Mouse (Mus musculus) limb, embryonic 11.5 days (tissue): ENCODE results near the gene Myo3b. TPM values are rescaled to one million over a fixed set of nuclear protein-coding genes. Genes with fewer than 3 reads are reported as not detected.

Experiments
- ATAC-seq: fragments of 200-750 bp; cut with Nextera tagmentation; 2 replicates; pipeline ENCODE4 v1.8.0; 2017; ENCODE audit warnings: low read depth; ENCODE audit not compliant: insufficient number of reproducible peaks, low FRiP score, low TSS enrichment
- DNase-seq: peaks from one replicate; pipeline ENCODE4 v3.0.0-alpha.2; 2015; ENCODE audit warnings: low spot score
- H3K27ac ChIP-seq: fragments of 300-500 bp; sonication (generic); replicated peaks from 2 replicates; pipeline ENCODE4 v1.5.1; 2014; ENCODE audit warnings: low read depth, mild to moderate bottlenecking, low read length
- H3K27me3 ChIP-seq: fragments of 300-500 bp; sonication (generic); 2 replicates; pipeline ENCODE4 v1.6.1; 2014; ENCODE audit warnings: mild to moderate bottlenecking, low read length, mixed read lengths; ENCODE audit not compliant: control insufficient read depth, insufficient read depth
- H3K36me3 ChIP-seq: fragments of 300-500 bp; sonication (generic); 2 replicates; pipeline ENCODE4 v1.6.1; 2014; ENCODE audit warnings: mild to moderate bottlenecking, low read length, moderate library complexity, mixed read lengths; ENCODE audit not compliant: control insufficient read depth, insufficient read depth
- H3K4me1 ChIP-seq: fragments of 300-500 bp; sonication (generic); 2 replicates; pipeline ENCODE4 v1.6.1; 2014; ENCODE audit warnings: low read length, mixed read lengths; ENCODE audit not compliant: control insufficient read depth, insufficient read depth
- H3K4me2 ChIP-seq: fragments of 300-500 bp; sonication (generic); 2 replicates; pipeline ENCODE4 v1.6.1; 2014; ENCODE audit warnings: low read depth, mild to moderate bottlenecking, moderate library complexity; ENCODE audit not compliant: severe bottlenecking
- H3K4me3 ChIP-seq: fragments of 300-500 bp; sonication (generic); 2 replicates; pipeline ENCODE4 v1.5.1; 2014; ENCODE audit warnings: low read depth, low read length
- H3K9ac ChIP-seq: fragments of 300-500 bp; sonication (generic); 2 replicates; pipeline ENCODE4 v1.6.1; 2014; ENCODE audit warnings: mild to moderate bottlenecking, low read length
- H3K9me3 ChIP-seq: fragments of 300-500 bp; sonication (generic); 2 replicates; pipeline ENCODE4 v1.6.1; 2016; ENCODE audit warnings: low read length; ENCODE audit not compliant: control insufficient read depth
- WGBS: fragments of 180-500 bp; shearing (Covaris S2); extraction: QIAGEN DNeasy Blood & Tissue Kit; methylation state at CpG from one replicate; pipeline ENCODE4 v1.1.7; 2014; 5-methylcytosine and 5-hydroxymethylcytosine counted together
- polyA plus RNA-seq: library from polyadenylated mRNA; unstranded; fragments of >200 nt; fragmentation: Nextera tagmentation; extraction: Ambion mirVana; gene quantifications from 2 replicates; pipeline ENCODE4 v1.2.1, GENCODE M21; 2014

Myo3b gene
- polyA plus RNA-seq, 1 experiment from 2014 or later, result not detected

GRCm38 (mm10) chr2:70291063-70291462 lies 252.1 kb downstream of the Myo3b start:
- Histone ChIP-seq H3K36me3 (no peaks in the 10 kb centered on the region), H3K4me2 (no peak overlapping the region), H3K4me1 (no peaks in the 10 kb centered on the region), H3K4me3 (no peak overlapping the region), H3K9me3 (no peaks in the 10 kb centered on the region), H3K27ac (no peak overlapping the region), H3K27me3 (no peaks in the 10 kb centered on the region), H3K9ac (no peak overlapping the region)
- no peak for ATAC-seq
- WGBS, result 53% methylated on average over 5 of the region's 5 CpGs
- no peak for DNase-seq

GRCm38 (mm10) chr2:70292776-70293175 lies 253.8 kb downstream of the Myo3b start:
- Histone ChIP-seq H3K4me3 (no peak overlapping the region), H3K4me2 (no peak overlapping the region), H3K36me3 (no peaks in the 10 kb centered on the region), H3K4me1 (no peaks in the 10 kb centered on the region), H3K9me3 (no peaks in the 10 kb centered on the region), H3K9ac (no peak overlapping the region), H3K27me3 (no peaks in the 10 kb centered on the region), H3K27ac (no peak overlapping the region)
- 69% methylated on average over 3 of the region's 3 CpGs for WGBS
- DNase-seq (no peak), ATAC-seq (no peak)

GRCm38 (mm10) chr2:70302905-70303304 lies 264.0 kb downstream of the Myo3b start:
- H3K27me3 ChIP-seq, result no peaks in the 10 kb centered on the region
- no peak overlapping the region for H3K4me2 ChIP-seq
- no peak overlapping the region for H3K9ac ChIP-seq
- no peaks in the 10 kb centered on the region; the same call in 1 of the 2 replicates for H3K9me3 ChIP-seq
- ATAC-seq (no peak), DNase-seq (no peak)
- H3K4me1 ChIP-seq, result no peaks in the 10 kb centered on the region
- no peak overlapping the region for H3K27ac ChIP-seq
- no peak overlapping the region for H3K4me3 ChIP-seq
- no peaks in the 10 kb centered on the region for H3K36me3 ChIP-seq

GRCm38 (mm10) chr2:70315125-70315524 lies 276.2 kb downstream of the Myo3b start:
- no peaks in the 10 kb centered on the region for H3K27me3 ChIP-seq
- H3K27ac ChIP-seq, result no peak overlapping the region
- no peak overlapping the region for H3K4me3 ChIP-seq
- no peaks in the 10 kb centered on the region for H3K36me3 ChIP-seq
- H3K4me1 ChIP-seq, result no peaks in the 10 kb centered on the region
- 66% methylated on average over 9 of the region's 9 CpGs for WGBS
- ATAC-seq, result no peak
- no peak overlapping the region for H3K4me2 ChIP-seq
- H3K9ac ChIP-seq, result no peak overlapping the region
- no peak for DNase-seq
- no peaks in the 10 kb centered on the region for H3K9me3 ChIP-seq

GRCm38 (mm10) chr2:70315734-70316133 lies 276.8 kb downstream of the Myo3b start:
- Histone ChIP-seq H3K4me2 (no peak overlapping the region), H3K9ac (no peak overlapping the region), H3K4me3 (no peak overlapping the region), H3K27me3 (no peaks in the 10 kb centered on the region), H3K36me3 (no peaks in the 10 kb centered on the region), H3K9me3 (no peaks in the 10 kb centered on the region), H3K27ac (no peak overlapping the region), H3K4me1 (no peaks in the 10 kb centered on the region)
- DNase-seq (no peak), ATAC-seq (no peak)
- 73% methylated on average over 3 of the region's 3 CpGs for WGBS

GRCm38 (mm10) chr2:70317850-70318249 lies 278.9 kb downstream of the Myo3b start:
- no peaks in the 10 kb centered on the region for H3K4me1 ChIP-seq
- DNase-seq (no peak), ATAC-seq (no peak)
- H3K27me3 ChIP-seq, result no peaks in the 10 kb centered on the region
- H3K9me3 ChIP-seq, result no peaks in the 10 kb centered on the region
- H3K4me2 ChIP-seq, result no peak overlapping the region
- H3K4me3 ChIP-seq, result no peak overlapping the region
- H3K36me3 ChIP-seq, result no peaks in the 10 kb centered on the region
- 9% methylated on average over 6 of the region's 6 CpGs for WGBS
- no peak overlapping the region for H3K27ac ChIP-seq
- no peak overlapping the region for H3K9ac ChIP-seq

GRCm38 (mm10) chr2:70318861-70319555 lies 280.1 kb downstream of the Myo3b start:
- DNase-seq, result no peak
- Histone ChIP-seq H3K27ac (no peak overlapping the region), H3K36me3 (no peaks in the 10 kb centered on the region), H3K4me1 (no peaks in the 10 kb centered on the region), H3K4me2 (no peak overlapping the region), H3K9ac (no peak overlapping the region), H3K4me3 (no peak overlapping the region), H3K27me3 (no peaks in the 10 kb centered on the region), H3K9me3 (no peaks in the 10 kb centered on the region)
- no peak for ATAC-seq
- 47% methylated on average over 5 of the region's 5 CpGs for WGBS

- Histone ChIP-seq H3K9me3 (no peaks in the 10 kb centered on the region), H3K9ac (no peak overlapping the region), H3K27ac (no peak overlapping the region), H3K4me3 (no peak overlapping the region), H3K27me3 (no peaks in the 10 kb centered on the region), H3K36me3 (no peaks in the 10 kb centered on the region), H3K4me1 (no peaks in the 10 kb centered on the region), H3K4me2 (no peak overlapping the region)
- ATAC-seq (no peak), DNase-seq (no peak)
- 68% methylated on average over 9 of the region's 9 CpGs for WGBS
Observed at GRCm38 (mm10) chr2:70322767-70323166, 283.8 kb downstream of the Myo3b start.

- WGBS, result 83% methylated on average over 11 of the region's 11 CpGs
- no peaks in the 10 kb centered on the region for H3K4me1 ChIP-seq
- no peaks in the 10 kb centered on the region for H3K9me3 ChIP-seq
- H3K27me3 ChIP-seq, result no peaks in the 10 kb centered on the region
- no peak for DNase-seq
- H3K27ac ChIP-seq, result no peak overlapping the region
- ATAC-seq, result no peak
- H3K36me3 ChIP-seq, result no peaks in the 10 kb centered on the region
- H3K4me2 ChIP-seq, result no peak overlapping the region
- no peak overlapping the region for H3K9ac ChIP-seq
- H3K4me3 ChIP-seq, result no peak overlapping the region
Observed at GRCm38 (mm10) chr2:70327602-70328001, 288.7 kb downstream of the Myo3b start.
